In the genomic region with DNA sequence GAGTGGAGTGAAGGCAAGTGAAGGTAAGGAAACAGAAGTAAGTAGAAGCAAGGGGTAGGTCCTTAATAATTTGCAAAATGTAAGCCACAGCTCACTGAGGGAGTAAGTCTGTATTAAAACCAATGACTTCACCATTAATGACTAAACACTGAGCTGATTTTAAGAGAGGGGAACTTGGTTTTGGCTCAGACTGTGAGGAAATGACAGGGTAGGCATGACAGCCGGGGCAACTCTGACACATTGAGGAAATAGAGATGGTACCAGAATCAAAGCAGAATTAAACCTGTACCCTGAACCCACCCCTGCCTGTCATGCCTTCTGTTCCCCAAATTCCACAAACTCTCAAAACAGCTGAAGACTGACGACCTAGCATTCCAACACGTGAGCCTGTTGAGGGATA, we compare ENCODE assay signal across 26 mouse cellular contexts. TPM values are rescaled to one million over a fixed set of nuclear protein-coding genes. Genes with fewer than 3 reads are reported as not detected.
DNase-seq lines count a peak whose midpoint lies in the region; ATAC-seq and TF ChIP-seq lines count a peak whose summit lies in the region.
"Had no signal": no experiment of that assay in that cellular context is flagged by ENCODE, and none has a peak within 500 bp of the region (broad histone marks: within the 10 kb centered on the region; RNA-seq: fewer than 3 reads in every experiment).

No protein-coding gene starts in this region.

- 77% methylated on average over 3 of the region's 3 CpGs for WGBS in forebrain, postnatal 0 days

- H3K9me3 ChIP-seq in forebrain, postnatal 0 days (ENCODE audit: low read length), result no peaks in the 10 kb centered on the region
- H3K9me3 ChIP-seq: embryonic facial prominence, embryonic 10.5 days; embryonic facial prominence, embryonic 13.5 days; forebrain, embryonic 12.5 days; forebrain, embryonic 15.5 days; hindbrain, embryonic 10.5 days; hindbrain, embryonic 13.5 days had no signal

- DNase-seq in gastrocnemius, postnatal 14 days, result no peak
- no peak for DNase-seq in ovary, postnatal 14 days (ENCODE audit: low spot score)
- no peak for DNase-seq in forebrain, postnatal 0 days
- DNase-seq: adrenal gland, adult 2 months; adrenal gland, postnatal 14 days; cerebellum, adult 18-20 months; cerebellum, adult 9-11 months; cerebellum, postnatal 25 days; embryo, embryonic 11 days; gastrocnemius, postnatal 10 days; heart, adult 2 months had no signal

- H3K27me3 ChIP-seq in forebrain, postnatal 0 days (ENCODE audit: insufficient read depth, low read length), result no peaks in the 10 kb centered on the region
- H3K27me3 ChIP-seq: embryonic facial prominence, embryonic 13.5 days; forebrain, embryonic 12.5 days; forebrain, embryonic 15.5 days; hindbrain, embryonic 13.5 days had no signal

- TF ChIP-seq POLR2A in bone marrow macrophage, adult 2 months (IDR thresholded peaks at IDR 0.05; ENCODE audit: borderline replicate concordance, low read depth, low read length), result no peak

- no peak for TF ChIP-seq CTCF in bone marrow macrophage, adult 2 months (IDR thresholded peaks at IDR 0.05; ENCODE audit: low read depth, low read length)
- TF ChIP-seq CTCF in forebrain, postnatal 0 days (IDR thresholded peaks at IDR 0.05; ENCODE audit: low read depth), result no peak

- no peak overlapping the region for H3K9ac ChIP-seq in forebrain, postnatal 0 days
- H3K9ac ChIP-seq: embryonic facial prominence, embryonic 13.5 days; forebrain, embryonic 12.5 days; forebrain, embryonic 15.5 days; hindbrain, embryonic 13.5 days had no signal

- peak overlapping the region; percentile 88 for H3K27ac ChIP-seq in bone marrow macrophage, adult 2 months (ENCODE audit: insufficient read depth, low read depth, low read length)
- H3K27ac ChIP-seq in brown adipose tissue, adult 24 weeks (replicated peaks; ENCODE audit: low read depth, low read length), result 0 out of 2 replicates have a peak overlapping the region, but pooled peaks have one; percentile 18
- no peak overlapping the region for H3K27ac ChIP-seq in forebrain, postnatal 0 days (ENCODE audit: low read depth, low read length)
- H3K27ac ChIP-seq: embryonic facial prominence, embryonic 10.5 days; embryonic facial prominence, embryonic 13.5 days; forebrain, embryonic 12.5 days; forebrain, embryonic 15.5 days; heart, adult 2 months; hindbrain, embryonic 10.5 days; hindbrain, embryonic 13.5 days had no signal

- no peaks in the 10 kb centered on the region for H3K36me3 ChIP-seq in forebrain, postnatal 0 days (ENCODE audit: insufficient read depth)
- H3K36me3 ChIP-seq: embryonic facial prominence, embryonic 10.5 days; embryonic facial prominence, embryonic 13.5 days; forebrain, embryonic 12.5 days; forebrain, embryonic 15.5 days; hindbrain, embryonic 10.5 days; hindbrain, embryonic 13.5 days had no signal

- peaks cover 26% of the 10 kb centered on the region for H3K4me1 ChIP-seq in bone marrow macrophage, adult 2 months (ENCODE audit: control insufficient read depth, insufficient read depth, low read length)
- no peaks in the 10 kb centered on the region for H3K4me1 ChIP-seq in brown adipose tissue, adult 24 weeks (ENCODE audit: control insufficient read depth, insufficient read depth, insufficient read length, low read length)
- no peaks in the 10 kb centered on the region for H3K4me1 ChIP-seq in forebrain, postnatal 0 days (ENCODE audit: insufficient read depth)
- H3K4me1 ChIP-seq: embryonic facial prominence, embryonic 10.5 days; forebrain, embryonic 12.5 days; forebrain, embryonic 15.5 days; hindbrain, embryonic 10.5 days; hindbrain, embryonic 13.5 days had no signal

- peak; percentile 83 to 89 for ATAC-seq in hematopoietic stem cell, adult 5-6 weeks (replicated peaks in 1 of 2; ENCODE audit: insufficient read depth in 1 of 2, low FRiP score in 2 of 2, low TSS enrichment in 1 of 2, low read depth in 1 of 2, poor library complexity in 2 of 2, severe bottlenecking in 2 of 2)
- ATAC-seq in megakaryocyte progenitor cell, adult 5-6 weeks (replicated peaks; ENCODE audit: poor library complexity), result peak; percentile 55
- ATAC-seq in monocyte, adult 5-6 weeks (replicated peaks; ENCODE audit: insufficient number of reproducible peaks, low FRiP score, low TSS enrichment, poor library complexity, severe bottlenecking), result no peak
- no peak for ATAC-seq in forebrain, postnatal 0 days
- ATAC-seq: CD4-positive, CD25-positive, alpha-beta regulatory T cell, adult 4 months; forebrain, embryonic 15.5 days; hindbrain, embryonic 16.5 days had no signal

- no peak overlapping the region for H3K4me2 ChIP-seq in forebrain, postnatal 0 days (ENCODE audit: low read depth)
- H3K4me2 ChIP-seq: embryonic facial prominence, embryonic 13.5 days; forebrain, embryonic 12.5 days; forebrain, embryonic 15.5 days; heart, embryonic 11.5 days; hindbrain, embryonic 13.5 days had no signal

- peak overlapping the region; percentile 11; the same call in 1 of the 2 replicates for H3K4me3 ChIP-seq in bone marrow macrophage, adult 2 months (ENCODE audit: insufficient read depth, low read length)
- no peak overlapping the region for H3K4me3 ChIP-seq in brown adipose tissue, adult 24 weeks (ENCODE audit: insufficient read depth, low read depth, low read length)
- no peak overlapping the region for H3K4me3 ChIP-seq in forebrain, postnatal 0 days (ENCODE audit: low read depth, low read length)
- H3K4me3 ChIP-seq: embryonic facial prominence, embryonic 10.5 days; embryonic facial prominence, embryonic 13.5 days; erythroblast, embryonic 14.5 days; forebrain, embryonic 12.5 days; forebrain, embryonic 15.5 days; heart, adult 2 months; hindbrain, embryonic 10.5 days; hindbrain, embryonic 13.5 days had no signal

- intact Hi-C loops in gastrocnemius, postnatal 14 days (cut with DNase I; ENCODE audit: low total_unique reads), result no loop called here

RNA-seq across cellular contexts. Expression of a gene that starts 18.9 kb away (rescaled TPM):
- 13.8 and 15.4 TPM in 2 replicates for polyA plus RNA-seq in bone marrow macrophage, adult 2 months (2012; ENCODE audit: insufficient read depth, insufficient read length, missing spikeins)
- 4.4 and 9.2 TPM in 2 replicates for polyA plus RNA-seq in brown adipose tissue, adult 24 weeks (2012; ENCODE audit: insufficient read depth, insufficient read length, missing spikeins)
- total RNA-seq in hematopoietic stem cell, adult 5-6 weeks (2017), result 29.1 and 34.0 TPM in 2 replicates
- 22.0 and 25.4 TPM in 2 replicates for total RNA-seq in megakaryocyte progenitor cell, adult 5-6 weeks (2015)
- 14.2 and 18.1 TPM in 2 replicates for total RNA-seq in megakaryocyte progenitor cell, adult 5-6 weeks (2017)
- 9.0 to 19.3 TPM (median 13.2 TPM) in 3 replicates for total RNA-seq in monocyte, adult 5-6 weeks (2017)
- total RNA-seq in gastrocnemius, postnatal 14 days (2021), result 1 to 10 TPM; 5.6 to 9.3 TPM
- total RNA-seq in forebrain, postnatal 0 days (2014; rRNA removed), result 70.0 and 79.9 TPM in 2 replicates
- 36.3 and 48.3 TPM in 2 replicates for polyA plus RNA-seq in forebrain, postnatal 0 days (2015; fragmentation: Nextera tagmentation; extraction: Ambion mirVana)

Comparison
In these comparisons a context has a peak if more than half of its experiments do, and no peak if none do; other contexts are left out.
1. ATAC-seq: peak in hematopoietic stem cell, adult 5-6 weeks (2 of 2) and megakaryocyte progenitor cell, adult 5-6 weeks (single experiment); none in monocyte, adult 5-6 weeks (single experiment) and forebrain, postnatal 0 days (single experiment).